Mouse (Mus musculus): ENCODE data around the gene Tro. TPM values are rescaled to one million over a fixed set of nuclear protein-coding genes. Genes with fewer than 3 reads are reported as not detected.
A peak's percentile ranks its signal among the peaks of the same experiment; 100 is the strongest.

The Tro gene
- polyA plus RNA-seq (2014; fragmentation: Nextera tagmentation; extraction: Ambion mirVana): 19.2 and 30.7 TPM in 2 replicates

GRCm38 (mm10) chrX:150656908-150657796 lies at the start of gene Tro:
Tro (minus strand) TSS chrX:150657583.
- Histone ChIP-seq H3K4me2 (replicated peaks; ENCODE audit: low read depth, low read length) (peak within 1 kb of the TSS; percentile 49), H3K4me1 (ENCODE audit: control insufficient read depth, insufficient read depth, low read length) (no peaks in the 10 kb centered on the region), H3K27ac (ENCODE audit: low read depth, low read length) (no peak within 1 kb of the TSS), H3K36me3 (ENCODE audit: control insufficient read depth, insufficient read depth, low read length) (no peaks in the 10 kb centered on the region; the same call in 1 of the 2 replicates), H3K27me3 (ENCODE audit: control insufficient read depth, insufficient read depth, low read length) (no peaks in the 10 kb centered on the region), H3K9me3 (ENCODE audit: control insufficient read depth, low read length) (no peaks in the 10 kb centered on the region), H3K9ac (ENCODE audit: low read depth, low read length) (peak within 1 kb of the TSS; percentile 53; the same call in 1 of the 2 replicates), H3K4me3 (ENCODE audit: low read length) (peak within 1 kb of the TSS; percentile 48)
- peak; percentile 94 for ATAC-seq (ENCODE audit: low FRiP score, low TSS enrichment)
- 34% methylated on average over 37 of the region's 37 CpGs for WGBS

- no peak overlapping the region for H3K9ac ChIP-seq (ENCODE audit: low read depth, low read length)
- no peak overlapping the region for H3K4me2 ChIP-seq (replicated peaks; ENCODE audit: low read depth, low read length)
- no peak for ATAC-seq (ENCODE audit: low FRiP score, low TSS enrichment)
- WGBS: 37% methylated on average over 1 of the region's 1 CpGs
- H3K4me1 ChIP-seq (ENCODE audit: control insufficient read depth, insufficient read depth, low read length): no peaks in the 10 kb centered on the region
- no peaks in the 10 kb centered on the region for H3K9me3 ChIP-seq (ENCODE audit: control insufficient read depth, low read length)
- no peaks in the 10 kb centered on the region for H3K27me3 ChIP-seq (ENCODE audit: control insufficient read depth, insufficient read depth, low read length)
- H3K36me3 ChIP-seq (ENCODE audit: control insufficient read depth, insufficient read depth, low read length): no peaks in the 10 kb centered on the region
- no peak overlapping the region for H3K4me3 ChIP-seq (ENCODE audit: low read length)
- H3K27ac ChIP-seq (ENCODE audit: low read depth, low read length): no peak overlapping the region
These were observed 20.1 kb upstream of the Tro start for GRCm38 (mm10) chrX:150677505-150677904.

- H3K4me2 ChIP-seq (replicated peaks; ENCODE audit: low read depth, low read length): no peak overlapping the region
These were observed 5.4 kb upstream of the Tro start for GRCm38 (mm10) chrX:150662809-150663208.

GRCm38 (mm10) chrX:150657797-150658118 lies 375 bp upstream of the Tro start:
- 53% methylated on average over 3 of the region's 3 CpGs for WGBS
- Histone ChIP-seq H3K27ac (ENCODE audit: low read depth, low read length) (no peak overlapping the region), H3K9ac (ENCODE audit: low read depth, low read length) (no peak overlapping the region), H3K4me2 (replicated peaks; ENCODE audit: low read depth, low read length) (peak overlapping the region; percentile 49), H3K27me3 (ENCODE audit: control insufficient read depth, insufficient read depth, low read length) (no peaks in the 10 kb centered on the region), H3K4me3 (ENCODE audit: low read length) (peak overlapping the region; percentile 48; the same call in 1 of the 2 replicates), H3K4me1 (ENCODE audit: control insufficient read depth, insufficient read depth, low read length) (no peaks in the 10 kb centered on the region), H3K36me3 (ENCODE audit: control insufficient read depth, insufficient read depth, low read length) (no peaks in the 10 kb centered on the region; the same call in 1 of the 2 replicates), H3K9me3 (ENCODE audit: control insufficient read depth, low read length) (no peaks in the 10 kb centered on the region)
- peak; percentile 26; the same call in 1 of the 2 replicates for ATAC-seq (ENCODE audit: low FRiP score, low TSS enrichment)

More at GRCm38 (mm10) chrX:150662809-150663208, 5.4 kb upstream of the Tro start:
- H3K4me3 ChIP-seq (ENCODE audit: low read length): no peak overlapping the region
- no peaks in the 10 kb centered on the region for H3K36me3 ChIP-seq (ENCODE audit: control insufficient read depth, insufficient read depth, low read length)
- no peaks in the 10 kb centered on the region for H3K4me1 ChIP-seq (ENCODE audit: control insufficient read depth, insufficient read depth, low read length)
- no peaks in the 10 kb centered on the region for H3K9me3 ChIP-seq (ENCODE audit: control insufficient read depth, low read length)
- H3K27me3 ChIP-seq (ENCODE audit: control insufficient read depth, insufficient read depth, low read length): no peaks in the 10 kb centered on the region
- H3K27ac ChIP-seq (ENCODE audit: low read depth, low read length): no peak overlapping the region
- H3K9ac ChIP-seq (ENCODE audit: low read depth, low read length): no peak overlapping the region
- 36% methylated on average over 4 of the region's 4 CpGs for WGBS
- no peak for ATAC-seq (ENCODE audit: low FRiP score, low TSS enrichment)

- peak; percentile 77 for ATAC-seq (ENCODE audit: low FRiP score, low TSS enrichment)
- WGBS: 49% methylated on average over 30 of the region's 44 CpGs
- no peaks in the 10 kb centered on the region; the same call in 1 of the 2 replicates for H3K36me3 ChIP-seq (ENCODE audit: control insufficient read depth, insufficient read depth, low read length)
- peak overlapping the region; percentile 49 for H3K4me2 ChIP-seq (replicated peaks; ENCODE audit: low read depth, low read length)
- H3K27ac ChIP-seq (ENCODE audit: low read depth, low read length): no peak overlapping the region
- no peaks in the 10 kb centered on the region for H3K4me1 ChIP-seq (ENCODE audit: control insufficient read depth, insufficient read depth, low read length)
- no peaks in the 10 kb centered on the region for H3K9me3 ChIP-seq (ENCODE audit: control insufficient read depth, low read length)
- H3K9ac ChIP-seq (ENCODE audit: low read depth, low read length): peak overlapping the region; percentile 53; the same call in 1 of the 2 replicates
- peak overlapping the region; percentile 48 for H3K4me3 ChIP-seq (ENCODE audit: low read length)
- no peaks in the 10 kb centered on the region for H3K27me3 ChIP-seq (ENCODE audit: control insufficient read depth, insufficient read depth, low read length)
These were observed 1.1 kb downstream of the Tro start for GRCm38 (mm10) chrX:150656122-150656907.

GRCm38 (mm10) chrX:150636421-150636820 lies 21.0 kb downstream of the Tro start:
- Histone ChIP-seq H3K4me2 (replicated peaks; ENCODE audit: low read depth, low read length) (no peak overlapping the region), H3K4me3 (ENCODE audit: low read length) (no peak overlapping the region), H3K27ac (ENCODE audit: low read depth, low read length) (no peak overlapping the region), H3K9me3 (ENCODE audit: control insufficient read depth, low read length) (no peaks in the 10 kb centered on the region), H3K9ac (ENCODE audit: low read depth, low read length) (no peak overlapping the region), H3K36me3 (ENCODE audit: control insufficient read depth, insufficient read depth, low read length) (no peaks in the 10 kb centered on the region), H3K27me3 (ENCODE audit: control insufficient read depth, insufficient read depth, low read length) (no peaks in the 10 kb centered on the region), H3K4me1 (ENCODE audit: control insufficient read depth, insufficient read depth, low read length) (no peaks in the 10 kb centered on the region)
- 91% methylated on average over 1 of the region's 1 CpGs for WGBS
- no peak for ATAC-seq (ENCODE audit: low FRiP score, low TSS enrichment)

- Histone ChIP-seq H3K4me2 (replicated peaks; ENCODE audit: low read depth, low read length) (no peak overlapping the region), H3K9me3 (ENCODE audit: control insufficient read depth, low read length) (no peaks in the 10 kb centered on the region), H3K36me3 (ENCODE audit: control insufficient read depth, insufficient read depth, low read length) (no peaks in the 10 kb centered on the region), H3K4me1 (ENCODE audit: control insufficient read depth, insufficient read depth, low read length) (no peaks in the 10 kb centered on the region), H3K27ac (ENCODE audit: low read depth, low read length) (no peak overlapping the region), H3K4me3 (ENCODE audit: low read length) (no peak overlapping the region), H3K9ac (ENCODE audit: low read depth, low read length) (no peak overlapping the region), H3K27me3 (ENCODE audit: control insufficient read depth, insufficient read depth, low read length) (no peaks in the 10 kb centered on the region)
- no peak for ATAC-seq (ENCODE audit: low FRiP score, low TSS enrichment)
- WGBS: 85% methylated on average over 2 of the region's 2 CpGs
These were observed 58.5 kb downstream of the Tro start for GRCm38 (mm10) chrX:150598882-150599281.
